Comparison of ENCODE assay signal across 8 mouse cellular contexts in the genomic region with DNA sequence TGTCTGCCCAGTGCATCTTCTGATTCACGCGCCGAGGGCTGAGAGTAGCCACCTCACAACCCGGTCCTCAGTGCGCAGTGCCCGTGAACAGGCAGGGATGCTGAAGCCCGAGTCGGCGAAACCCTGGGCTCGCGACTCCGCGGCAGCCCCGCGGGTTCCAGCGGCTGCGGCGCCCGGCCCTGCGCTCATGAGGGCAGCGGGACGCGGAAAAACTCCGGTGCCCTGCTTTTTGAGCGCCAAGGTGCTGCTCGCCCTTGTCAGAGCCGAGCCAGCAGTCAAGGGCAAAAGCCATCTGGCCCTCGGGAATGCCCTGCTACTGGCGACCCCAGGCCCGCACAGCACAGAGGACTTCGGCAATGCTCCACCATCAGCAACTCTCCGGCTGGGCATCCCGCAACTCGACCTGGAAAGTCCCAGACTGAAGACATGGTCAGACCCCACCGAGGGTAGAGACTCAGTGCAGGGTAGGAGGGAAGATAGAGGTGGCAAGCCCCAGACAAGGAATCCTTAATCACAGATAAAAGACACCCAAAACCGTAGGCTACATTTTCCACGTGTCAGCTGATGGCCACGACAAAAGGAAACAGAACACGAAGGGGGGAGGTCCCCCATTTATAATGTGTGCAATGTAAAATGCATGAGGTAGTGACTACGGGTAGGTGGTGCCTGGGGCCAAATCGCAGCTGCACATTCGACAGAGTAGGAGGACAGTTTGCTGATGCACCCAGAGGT.
DNase-seq lines count a peak whose midpoint lies in the region; ATAC-seq and TF ChIP-seq lines count a peak whose summit lies in the region.

No protein-coding gene starts in this region.

- intact Hi-C loops in gastrocnemius, adult 2 months (cut with DNase I): loop anchor here (10.0 kb wide), 1 partner anchor 558 kb away; a partner anchor contains a TSS
- intact Hi-C loops in left cerebral cortex, postnatal 36 days (cut with DNase I): loop anchor here (5.0 to 10.0 kb wide), 3 partner anchors 312 to 545 kb away; a partner anchor contains a TSS

- WGBS in lung, adult 2 months: 2% methylated on average over 42 of the region's 42 CpGs
- under 1% methylated on average over 42 of the region's 42 CpGs for WGBS in midbrain, embryonic 15.5 days

- H3K4me2 ChIP-seq in midbrain, embryonic 15.5 days: peak overlapping the region; percentile 99

- no peaks in the 10 kb centered on the region for H3K36me3 ChIP-seq in midbrain, embryonic 15.5 days (replicated peaks)

- H3K4me1 ChIP-seq in lung, adult 2 months (ENCODE audit: control insufficient read depth, insufficient read depth, low read length): no peaks in the 10 kb centered on the region
- peaks cover 11% of the 10 kb centered on the region for H3K4me1 ChIP-seq in midbrain, embryonic 15.5 days

- no peak for TF ChIP-seq CTCF in lung, adult 2 months (IDR thresholded peaks at IDR 0.05; ENCODE audit: insufficient read depth, low read length)
- no peak for TF ChIP-seq CTCF in gastrocnemius, adult 2 months (IDR thresholded peaks at IDR 0.05)

- H3K9ac ChIP-seq in midbrain, embryonic 15.5 days: peak overlapping the region; percentile 56

- TF ChIP-seq POLR2A in lung, adult 2 months (IDR thresholded peaks at IDR 0.05; ENCODE audit: borderline replicate concordance, extremely low read depth, low read depth, low read length): no peak

- no peaks in the 10 kb centered on the region for H3K9me3 ChIP-seq in midbrain, embryonic 15.5 days

- ATAC-seq in midbrain, embryonic 15.5 days (replicated peaks): peak; percentile 90

- peak; percentile 15 for DNase-seq in lung, adult 2 months
- no peak for DNase-seq in lung, postnatal 25 days (ENCODE audit: low spot score)
- peak; percentile 48 to 58 for DNase-seq in cerebellum, postnatal 25 days
- DNase-seq in gastrocnemius, adult 2 months: peak; percentile 61
- DNase-seq in induced T-regulatory cell, adult 2 months (ENCODE audit: low read depth): peak; percentile 21
- DNase-seq in left cerebral cortex, postnatal 36 days (ENCODE audit: low spot score in 2 of 2): peak; percentile 58 to 67
- no peak for DNase-seq in T-cell, adult 2 months (ENCODE audit: low spot score)

- 0 out of 2 replicates have a peak, but pooled peaks cover 3% of the 10 kb centered on the region for H3K27me3 ChIP-seq in midbrain, embryonic 15.5 days (replicated peaks)

- H3K27ac ChIP-seq in gastrocnemius, adult 2 months: peak overlapping the region; percentile 79
- H3K27ac ChIP-seq in midbrain, embryonic 15.5 days: no peak overlapping the region

- H3K4me3 ChIP-seq in lung, adult 2 months (replicated peaks; ENCODE audit: extremely low read depth, low read depth, low read length): peak overlapping the region; percentile 60
- H3K4me3 ChIP-seq in gastrocnemius, adult 2 months: peak overlapping the region; percentile 71
- H3K4me3 ChIP-seq in midbrain, embryonic 15.5 days: peak overlapping the region; percentile 56

Comparison
In these comparisons a context has a peak if more than half of its experiments do, and no peak if none do; other contexts are left out.
1. DNase-seq: peak in lung, adult 2 months (single experiment), cerebellum, postnatal 25 days (2 of 2), gastrocnemius, adult 2 months (single experiment), induced T-regulatory cell, adult 2 months (single experiment) and left cerebral cortex, postnatal 36 days (2 of 2); none in lung, postnatal 25 days (single experiment) and T-cell, adult 2 months (single experiment).
2. Peak in every context shown above with its lines, with median percentiles within 50 percentile points of each other: H3K4me3 ChIP-seq.